Mouse (Mus musculus): ENCODE data around the gene Rab9.

- TF ChIP-seq POLR2A (IDR thresholded peaks at IDR 0.05; ENCODE audit: insufficient read depth, low read length): no peak
- TF ChIP-seq CTCF (IDR thresholded peaks at IDR 0.05; ENCODE audit: low read depth, low read length): no peak
Measured at GRCm38 (mm10) chrX:166468321-166468720, 11.3 kb downstream of the Rab9 start.
